Mouse (Mus musculus) C2C12 (cell line): Measurements from ENCODE around the gene Raet1e.

Experiments used
- CTCF ChIP-seq: IDR thresholded peaks from one replicate; pipeline ENCODE4 v1.5.1; 2011; ENCODE audit not compliant: control insufficient read depth, insufficient read depth, insufficient read length
- MAX ChIP-seq: IDR thresholded peaks from one replicate; pipeline ENCODE4 v1.6.1; 2011; ENCODE audit warnings: mild to moderate bottlenecking, control low read depth
- USF1 ChIP-seq: IDR thresholded peaks from one replicate; pipeline ENCODE4 v1.6.1; 2011; ENCODE audit warnings: low read depth, mild to moderate bottlenecking, control low read depth, moderate library complexity

GRCm38 (mm10) chr10:22322858-22323257 lies 164.5 kb downstream of the Raet1e start:
- no peak for TF ChIP-seq CTCF
- no peak for TF ChIP-seq MAX
- TF ChIP-seq USF1 = no peak
